Mouse (Mus musculus): ENCODE data around the gene Abhd6. TPM values are rescaled to one million over a fixed set of nuclear protein-coding genes. Genes with fewer than 3 reads are reported as not detected.
"Not testable (repeated sequence)": the region's sequence is repeated elsewhere in the genome, so short reads cannot be mapped to it uniquely, and the experiment has no call there.

Gene Abhd6
- total RNA-seq, 2 experiments from 2014 or later = 79.1 to 80.3 TPM

DNA sequence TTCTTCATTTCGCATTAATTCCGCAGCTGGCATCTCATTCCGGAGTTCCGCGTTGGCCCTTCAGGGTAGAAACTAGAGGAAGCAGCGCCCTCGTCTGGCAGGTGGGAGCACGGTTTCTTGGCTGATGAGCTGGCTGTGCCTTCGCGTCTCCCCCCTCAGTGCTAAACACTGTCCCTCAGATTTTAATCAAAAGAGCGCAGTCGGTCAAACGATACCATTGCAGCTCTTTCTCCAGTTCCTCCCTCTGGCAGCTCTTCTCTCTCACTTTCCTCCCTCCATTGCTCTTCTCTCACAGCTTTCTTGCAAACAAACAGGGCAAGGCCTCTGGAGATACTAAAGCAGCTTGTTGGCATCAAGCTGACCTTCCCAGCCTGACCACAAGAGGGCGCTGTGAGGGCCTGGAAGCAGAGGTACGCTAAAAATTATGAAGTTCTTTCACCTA, 5.4 kb upstream of the Abhd6 start:
- DNase-seq (ENCODE audit: low spot score in 2 of 2) = peak; percentile 87 to 96

DNA sequence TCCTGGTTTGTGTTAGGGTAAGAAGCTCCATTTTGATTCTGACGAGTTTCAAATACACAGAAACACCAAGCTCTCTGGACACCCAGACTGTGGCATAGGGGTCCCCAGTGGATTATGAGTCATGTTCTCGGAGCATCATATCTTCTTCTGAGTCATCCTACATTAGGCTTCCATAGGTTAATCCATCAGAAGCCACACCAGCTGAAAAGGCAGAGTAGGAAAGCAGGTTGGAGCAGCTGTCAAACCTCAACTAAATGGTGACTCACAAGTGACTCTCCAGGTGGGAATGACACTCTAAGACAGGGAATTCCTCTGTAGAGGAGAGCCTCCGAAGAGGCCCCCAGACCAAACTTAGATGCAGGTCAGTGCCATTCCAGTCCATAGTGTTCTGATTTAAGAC, 3.7 kb upstream of the Abhd6 start:
- no peak for DNase-seq (ENCODE audit: low spot score in 2 of 2)

DNA sequence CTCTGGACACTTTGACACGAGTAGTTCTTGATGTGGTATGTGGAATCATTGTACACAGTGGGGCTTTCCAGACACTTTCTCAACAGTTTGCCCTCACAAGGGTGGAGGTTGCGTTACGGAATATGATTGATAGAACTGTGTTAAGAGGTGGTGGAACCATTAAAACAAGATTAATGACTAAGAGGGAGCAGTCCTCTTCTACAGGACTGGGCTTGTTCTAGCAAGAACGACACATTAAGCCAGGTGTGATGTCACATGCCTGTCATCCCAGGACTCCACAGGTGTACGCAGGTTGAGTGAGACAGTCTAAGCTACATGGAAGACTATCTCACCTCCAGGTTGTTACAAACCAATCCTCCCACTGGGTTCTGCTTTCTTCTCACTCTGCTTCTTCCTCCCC, 3.3 kb upstream of the Abhd6 start:
- DNase-seq (ENCODE audit: low spot score in 2 of 2) = no peak

- no peak for DNase-seq (ENCODE audit: low spot score in 2 of 2)
These were observed 2.5 kb upstream of the Abhd6 start for GRCm38 (mm10) chr14:8000247-8000646.

GRCm38 (mm10) chr14:8000831-8001685, 1.6 kb upstream of the Abhd6 start:
- DNase-seq (ENCODE audit: low spot score in 2 of 2) = peak; percentile 47 to 79

DNA sequence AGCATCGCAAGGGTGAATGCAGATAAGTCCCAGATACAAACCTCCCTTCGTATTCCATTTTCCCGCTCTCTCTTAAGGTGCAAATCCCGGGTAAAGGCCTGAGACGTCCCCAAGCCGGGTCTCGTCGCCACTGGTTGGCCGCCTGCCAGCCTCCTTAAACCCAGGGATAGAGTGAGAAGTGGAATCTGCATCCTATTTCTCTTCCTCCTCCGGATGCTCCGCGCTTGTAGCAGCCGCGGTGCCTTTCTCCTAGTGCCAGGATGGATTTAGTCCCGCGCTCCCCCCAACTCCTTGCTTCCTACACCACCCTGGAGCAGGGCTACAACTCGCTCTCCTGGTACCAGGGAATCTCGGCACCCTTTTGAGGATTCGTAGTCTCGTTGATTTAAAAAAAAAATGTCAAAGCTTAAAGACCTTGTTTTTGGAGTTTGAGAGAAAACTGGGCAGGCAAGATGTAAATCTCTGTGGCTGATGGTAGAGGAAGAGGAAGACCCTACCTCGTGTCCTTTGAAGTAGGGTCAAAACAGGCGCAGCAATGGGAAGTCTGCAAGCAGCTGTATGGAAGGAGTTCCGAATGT, 480 bp downstream of the Abhd6 start:
- peak; percentile 23 to 51 for DNase-seq (ENCODE audit: low spot score in 2 of 2)

DNA sequence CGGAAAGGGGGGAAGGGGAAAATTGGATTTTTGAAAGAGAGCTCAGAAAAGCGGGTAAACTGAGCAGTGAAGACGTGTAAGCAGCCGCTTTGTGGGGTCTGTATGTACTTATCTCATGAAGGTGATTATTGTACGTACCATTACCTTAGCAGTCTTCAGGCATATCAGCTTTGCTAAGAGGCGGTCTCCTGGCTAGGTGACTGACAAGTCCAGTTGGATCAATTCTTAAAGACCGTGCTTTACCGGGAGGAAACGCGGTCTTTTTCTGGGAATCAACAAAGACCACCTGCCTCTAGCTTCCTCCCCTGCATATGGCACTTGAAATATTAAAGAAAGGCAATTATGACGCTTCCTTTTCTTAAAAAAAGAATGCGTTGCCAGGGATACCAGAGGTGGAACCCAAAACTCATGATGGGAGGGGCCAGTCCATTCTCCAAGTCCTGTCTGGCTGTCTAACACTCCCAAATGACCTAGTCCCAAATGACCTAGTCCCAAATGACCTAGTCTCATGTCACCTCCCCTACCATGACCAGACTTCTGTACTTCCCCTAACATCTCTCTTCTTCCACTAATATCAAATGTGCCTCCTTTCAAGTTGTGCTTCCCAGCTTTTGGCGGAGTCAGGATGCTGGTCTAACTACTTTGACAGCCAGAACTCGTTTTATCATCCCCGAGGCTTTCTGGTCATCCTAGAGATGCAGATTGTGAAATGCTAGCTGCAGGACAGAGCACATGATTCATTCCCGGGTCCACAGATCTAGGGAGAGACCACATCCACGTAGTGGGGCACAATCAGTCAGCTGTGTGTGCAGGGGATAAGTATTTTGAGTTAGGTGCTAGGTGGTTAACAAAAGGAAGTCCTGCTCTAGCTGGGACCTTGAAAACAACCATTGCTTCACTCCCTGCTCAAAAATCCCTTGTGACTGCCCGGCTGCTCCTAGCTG, 1.3 kb downstream of the Abhd6 start:
- DNase-seq (ENCODE audit: low spot score in 2 of 2) = no peak

- not testable (repeated sequence) for DNase-seq (ENCODE audit: low spot score in 2 of 2)
These were observed 3.4 kb downstream of the Abhd6 start for GRCm38 (mm10) chr14:8006061-8006460.

DNA sequence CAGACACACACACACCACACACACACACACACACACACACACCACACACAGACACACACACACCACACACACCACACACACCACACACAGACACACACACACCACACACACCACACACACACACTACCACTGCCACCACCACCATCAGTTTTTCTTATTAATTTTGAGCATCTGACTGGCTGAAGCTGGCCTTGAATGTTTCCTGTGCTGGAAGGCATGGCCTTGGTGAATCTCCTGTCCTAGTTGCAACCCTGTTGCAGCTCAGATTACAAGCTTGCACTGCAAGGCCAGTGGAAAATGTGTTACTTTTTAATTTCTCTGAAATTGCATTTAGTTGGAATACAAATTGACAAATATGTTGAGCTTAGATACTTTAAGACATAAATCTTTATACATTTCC, 4.4 kb downstream of the Abhd6 start:
- no peak for DNase-seq (ENCODE audit: low spot score in 2 of 2)

GRCm38 (mm10) chr14:8007486-8007885, 4.8 kb downstream of the Abhd6 start:
- no peak for DNase-seq (ENCODE audit: low spot score in 2 of 2)

GRCm38 (mm10) chr14:8007923-8008322, 5.2 kb downstream of the Abhd6 start:
- DNase-seq (ENCODE audit: low spot score in 2 of 2) = no peak

DNA sequence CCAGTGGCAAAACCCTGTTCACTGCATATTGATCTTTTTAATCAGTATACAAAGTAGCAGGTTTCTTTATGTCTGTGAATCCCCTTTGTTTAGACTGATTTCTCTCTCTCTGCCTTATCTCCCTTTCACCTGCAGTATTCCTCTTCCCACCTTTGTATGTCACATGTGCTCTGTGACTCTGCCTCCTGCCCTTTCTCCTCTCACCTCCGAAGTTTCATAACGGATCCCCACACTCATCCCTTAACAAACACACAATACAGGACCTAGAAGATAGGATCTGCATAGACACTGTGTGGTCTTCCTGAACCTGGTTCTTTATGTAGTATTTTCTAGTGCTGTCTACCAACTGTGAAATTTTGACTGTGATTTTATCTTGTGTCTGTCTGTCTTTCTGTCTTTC, 8.6 kb downstream of the Abhd6 start:
- DNase-seq (ENCODE audit: low spot score in 2 of 2) = no peak

DNA sequence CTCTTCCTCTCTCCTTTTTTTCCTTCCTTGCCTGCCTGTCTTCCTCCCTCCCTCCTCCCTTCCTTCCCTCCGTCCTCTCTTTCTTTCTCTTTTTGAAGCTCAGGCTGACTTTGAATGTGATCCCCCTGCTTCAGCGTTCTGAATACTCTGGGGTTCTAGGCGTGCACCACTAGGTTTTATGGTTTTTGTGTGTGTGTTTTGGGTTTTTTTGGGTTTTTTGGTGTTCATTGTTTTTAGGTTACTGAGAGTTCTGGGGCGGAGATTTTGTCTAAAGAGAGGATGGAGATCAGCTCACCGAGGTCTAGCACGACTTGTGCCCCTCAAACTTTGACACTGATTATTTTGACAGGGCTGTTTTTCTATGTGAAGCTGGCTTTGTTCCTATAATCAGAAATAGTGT, 9.2 kb downstream of the Abhd6 start:
- no peak for DNase-seq (ENCODE audit: low spot score in 2 of 2)

- no peak for DNase-seq (ENCODE audit: low spot score in 2 of 2)
These were observed 13.1 kb downstream of the Abhd6 start for GRCm38 (mm10) chr14:8015756-8016155.

GRCm38 (mm10) chr14:8016276-8016675, 13.6 kb downstream of the Abhd6 start:
- no peak for DNase-seq (ENCODE audit: low spot score in 2 of 2)

- DNase-seq (ENCODE audit: low spot score in 2 of 2) = no peak
These were observed 14.2 kb downstream of the Abhd6 start for GRCm38 (mm10) chr14:8016951-8017350.

GRCm38 (mm10) chr14:8020011-8020410, 17.3 kb downstream of the Abhd6 start:
- no peak for DNase-seq (ENCODE audit: low spot score in 2 of 2)

- no peak for DNase-seq (ENCODE audit: low spot score in 2 of 2)
These were observed 17.8 kb downstream of the Abhd6 start for GRCm38 (mm10) chr14:8020546-8020945.

DNA sequence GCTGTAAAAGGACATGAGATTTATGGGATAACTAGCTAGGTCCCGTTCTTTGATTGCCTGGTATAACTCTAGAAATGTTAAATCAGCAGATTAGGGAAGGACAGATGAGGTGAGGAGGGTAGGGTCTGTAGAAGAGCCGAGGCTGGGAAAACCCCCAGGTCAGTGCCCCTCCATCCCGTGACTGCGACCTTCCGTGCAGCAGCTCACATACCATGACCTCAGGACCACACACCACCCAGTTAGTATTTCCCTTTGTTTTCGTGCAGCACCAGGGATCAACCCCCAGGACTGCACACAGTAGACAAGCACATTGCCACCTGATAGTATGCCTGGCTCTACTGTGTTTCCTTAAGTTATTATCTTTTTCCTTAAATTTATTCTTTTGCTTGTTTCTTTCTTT, 21.8 kb downstream of the Abhd6 start:
- no peak for DNase-seq (ENCODE audit: low spot score in 2 of 2)

- no peak for DNase-seq (ENCODE audit: low spot score in 2 of 2)
These were observed 22.2 kb downstream of the Abhd6 start for GRCm38 (mm10) chr14:8024936-8025335.

DNA sequence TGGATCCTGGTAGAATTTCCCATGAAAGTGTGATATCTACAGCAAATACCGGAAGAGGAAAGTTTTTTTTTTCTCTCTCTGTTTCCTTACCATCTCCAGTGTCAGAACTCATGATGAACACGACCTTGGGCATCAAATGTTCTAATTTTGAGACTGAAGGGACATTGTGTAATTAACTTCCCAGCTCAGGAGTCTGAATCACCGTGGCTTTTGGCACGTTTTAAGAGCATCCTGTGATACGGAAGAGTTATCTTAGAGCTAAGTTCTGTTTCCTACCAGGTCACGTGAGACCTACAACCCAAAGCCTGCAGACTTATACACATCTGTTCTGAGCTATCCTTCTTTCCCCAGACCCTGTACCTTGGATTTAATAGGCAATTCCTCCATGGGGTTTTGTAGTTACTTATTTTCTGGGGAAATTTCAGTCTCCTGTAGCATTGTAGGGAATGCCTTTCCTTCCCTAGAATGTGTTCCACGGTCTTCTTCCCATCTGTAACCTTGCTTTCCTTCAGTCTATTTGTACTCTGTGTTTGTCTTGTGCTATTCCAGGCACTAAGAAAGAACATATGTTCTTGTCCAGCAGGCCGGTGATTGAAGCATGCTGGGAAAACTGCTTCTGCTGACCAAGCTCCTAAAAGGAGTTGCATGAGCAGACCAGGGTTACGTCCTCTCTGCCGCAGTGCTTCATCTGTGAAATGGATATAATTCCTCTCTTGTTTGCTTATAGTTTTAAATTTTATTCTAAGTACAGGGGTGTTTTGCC, 24.2 kb downstream of the Abhd6 start:
- no peak for DNase-seq (ENCODE audit: low spot score in 2 of 2)
